Mouse (Mus musculus): ENCODE data around the gene Ubqlnl.

The Ubqlnl gene

GRCm38 (mm10) chr7:104150456-104150855 lies at the start of gene Ubqlnl:
Ubqlnl (minus strand) TSS chr7:104150556.
- no peak for DNase-seq (ENCODE audit: low read depth, low spot score)

- DNase-seq (ENCODE audit: low read depth, low spot score) = peak; percentile 72
Measured at GRCm38 (mm10) chr7:104199822-104200221, 49.5 kb upstream of the Ubqlnl start.

GRCm38 (mm10) chr7:104195885-104196284 lies 45.5 kb upstream of the Ubqlnl start, which contains the start of gene Olfr649:
Olfr649 (minus strand) TSS chr7:104195985.
- DNase-seq (ENCODE audit: low read depth, low spot score) = no peak

- no peak for DNase-seq (ENCODE audit: low read depth, low spot score)
Measured at GRCm38 (mm10) chr7:104191275-104191674, 40.9 kb upstream of the Ubqlnl start.

GRCm38 (mm10) chr7:104183292-104183691 lies 32.9 kb upstream of the Ubqlnl start, which contains the start of gene Olfr648:
Olfr648 (minus strand) TSS chr7:104183392.
- no peak for DNase-seq (ENCODE audit: low read depth, low spot score)

- DNase-seq (ENCODE audit: low read depth, low spot score) = no peak
Measured at GRCm38 (mm10) chr7:104179074-104179473, 28.7 kb upstream of the Ubqlnl start.

GRCm38 (mm10) chr7:104178422-104179054 lies 28.2 kb upstream of the Ubqlnl start:
- no peak for DNase-seq (ENCODE audit: low read depth, low spot score)

GRCm38 (mm10) chr7:104175085-104175484 lies 24.7 kb upstream of the Ubqlnl start:
- no peak for DNase-seq (ENCODE audit: low read depth, low spot score)

GRCm38 (mm10) chr7:104169634-104170204 lies 19.4 kb upstream of the Ubqlnl start:
- no peak for DNase-seq (ENCODE audit: low read depth, low spot score)

- no peak for DNase-seq (ENCODE audit: low read depth, low spot score)
Measured at GRCm38 (mm10) chr7:104167105-104167504, 16.7 kb upstream of the Ubqlnl start.

- no peak for DNase-seq (ENCODE audit: low read depth, low spot score)
Measured at GRCm38 (mm10) chr7:104143179-104143578, 7.2 kb downstream of the Ubqlnl start, which contains the start of gene Ubqln3. Ubqln3 (minus strand) TSS chr7:104143279.

GRCm38 (mm10) chr7:104137305-104137704 lies 13.1 kb downstream of the Ubqlnl start, which contains the start of gene Olfr643:
Olfr643 (minus strand) TSS chr7:104137405.
- DNase-seq (ENCODE audit: low read depth, low spot score) = no peak

- DNase-seq (ENCODE audit: low read depth, low spot score) = no peak
Measured at GRCm38 (mm10) chr7:104129726-104130125, 20.6 kb downstream of the Ubqlnl start, which contains the start of gene Ubqln5. Ubqln5 (minus strand) TSS chr7:104129826.

- no peak for DNase-seq (ENCODE audit: low read depth, low spot score)
Measured at GRCm38 (mm10) chr7:104104757-104104972, 45.7 kb downstream of the Ubqlnl start, which contains the start of gene Olfr646. Olfr646 (plus strand) TSS chr7:104104873.

- DNase-seq (ENCODE audit: low read depth, low spot score) = no peak
Measured at GRCm38 (mm10) chr7:104103913-104104756, 46.2 kb downstream of the Ubqlnl start.
